Mouse (Mus musculus): ENCODE results near the gene Tnfrsf12a. TPM values are rescaled to one million over a fixed set of nuclear protein-coding genes. Genes with fewer than 3 reads are reported as not detected.
A peak's percentile ranks its signal among the peaks of the same experiment; 100 is the strongest.

The Tnfrsf12a gene
- polyA plus RNA-seq, 1 experiment from 2014 or later = 16.4 TPM

DNA sequence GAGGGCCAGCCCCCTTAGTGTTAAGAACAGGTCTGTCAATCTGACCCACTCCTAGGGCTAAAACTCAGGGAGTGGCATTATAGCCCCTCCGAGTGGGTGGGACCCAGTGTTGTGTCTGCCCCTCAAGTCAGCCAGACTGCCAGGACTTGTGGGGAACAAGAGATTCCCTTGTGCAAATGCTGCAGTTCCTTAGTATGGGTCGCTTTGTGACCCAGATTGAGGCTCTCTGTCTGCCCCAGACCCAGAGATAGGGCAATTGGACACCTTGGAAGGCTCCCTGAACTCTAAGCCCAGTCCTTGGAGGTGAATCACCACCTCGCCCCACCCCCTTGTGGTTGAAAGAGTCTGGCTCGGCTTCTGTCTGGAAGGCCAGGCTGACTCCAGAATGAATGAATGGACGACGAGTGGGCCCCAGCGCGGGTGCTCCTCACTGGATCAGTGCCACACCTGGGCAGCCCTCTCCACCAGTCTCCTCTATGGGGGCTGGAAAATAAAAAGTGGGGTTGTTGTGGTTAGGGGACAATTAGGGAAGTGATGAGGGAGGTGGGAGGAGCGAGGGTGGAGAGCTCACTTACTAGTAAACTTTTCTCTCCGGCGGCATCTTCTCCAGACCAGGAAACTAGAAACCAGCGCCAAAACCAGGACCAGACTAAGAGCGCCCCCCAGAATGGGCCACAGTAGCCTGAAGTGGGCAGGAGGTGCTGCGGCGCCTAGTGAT, 1.5 kb downstream of the Tnfrsf12a start:
- WGBS = 9% methylated on average over 15 of the region's 15 CpGs
- Histone ChIP-seq H3K4me3 (ENCODE audit: low read length) (peak overlapping the region; percentile 58), H3K27me3 (ENCODE audit: control insufficient read depth, insufficient read depth, low read length) (peaks cover 17% of the 10 kb centered on the region), H3K9me3 (ENCODE audit: control insufficient read depth, low read length) (no peaks in the 10 kb centered on the region), H3K4me1 (ENCODE audit: control insufficient read depth, insufficient read depth, low read length) (peaks cover 38% of the 10 kb centered on the region; the same call in 1 of the 2 replicates), H3K9ac (ENCODE audit: low read depth, low read length) (peak overlapping the region; percentile 58; the same call in 1 of the 2 replicates), H3K4me2 (replicated peaks; ENCODE audit: low read depth, low read length) (peak overlapping the region; percentile 97), H3K36me3 (ENCODE audit: control insufficient read depth, insufficient read depth, low read length) (no peaks in the 10 kb centered on the region), H3K27ac (ENCODE audit: low read depth, low read length) (no peak overlapping the region)
- no peak for ATAC-seq (ENCODE audit: low FRiP score, low TSS enrichment)

DNA sequence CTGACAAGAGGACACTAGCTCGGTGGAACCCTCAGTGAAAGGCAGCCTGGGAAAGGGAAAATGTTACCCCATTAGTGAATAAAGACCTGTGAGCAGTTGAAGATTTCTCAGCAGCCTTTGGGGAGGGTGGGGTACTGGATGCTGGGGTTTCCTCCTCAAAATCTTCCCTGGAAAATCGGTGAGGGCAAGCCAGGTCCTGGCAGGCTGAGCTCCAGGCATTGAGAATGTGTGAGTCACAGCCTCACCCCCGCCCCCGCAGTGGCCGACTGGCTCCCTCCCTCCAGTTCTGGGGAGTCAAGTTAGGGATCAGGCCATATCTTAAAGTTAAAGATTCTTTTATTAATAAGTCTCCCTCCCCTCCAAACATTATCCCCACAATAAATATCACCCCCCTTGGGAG, 2.1 kb downstream of the Tnfrsf12a start:
- Histone ChIP-seq H3K4me1 (ENCODE audit: control insufficient read depth, insufficient read depth, low read length) (peaks cover 38% of the 10 kb centered on the region; the same call in 1 of the 2 replicates), H3K4me3 (ENCODE audit: low read length) (no peak overlapping the region), H3K36me3 (ENCODE audit: control insufficient read depth, insufficient read depth, low read length) (peaks cover 3% of the 10 kb centered on the region; the same call in 1 of the 2 replicates), H3K27ac (ENCODE audit: low read depth, low read length) (no peak overlapping the region), H3K4me2 (replicated peaks; ENCODE audit: low read depth, low read length) (peak overlapping the region; percentile 56; the same call in 1 of the 2 replicates), H3K9ac (ENCODE audit: low read depth, low read length) (peak overlapping the region; percentile 18; the same call in 1 of the 2 replicates), H3K27me3 (ENCODE audit: control insufficient read depth, insufficient read depth, low read length) (peaks cover 12% of the 10 kb centered on the region), H3K9me3 (ENCODE audit: control insufficient read depth, low read length) (no peaks in the 10 kb centered on the region)
- no peak for ATAC-seq (ENCODE audit: low FRiP score, low TSS enrichment)
- WGBS = 39% methylated on average over 5 of the region's 5 CpGs

- peaks cover 38% of the 10 kb centered on the region; the same call in 1 of the 2 replicates for H3K4me1 ChIP-seq (ENCODE audit: control insufficient read depth, insufficient read depth, low read length)
- no peak for ATAC-seq (ENCODE audit: low FRiP score, low TSS enrichment)
- H3K4me3 ChIP-seq (ENCODE audit: low read length) = peak overlapping the region; percentile 59
- H3K27me3 ChIP-seq (ENCODE audit: control insufficient read depth, insufficient read depth, low read length) = peaks cover 5% of the 10 kb centered on the region
- H3K9me3 ChIP-seq (ENCODE audit: control insufficient read depth, low read length) = no peaks in the 10 kb centered on the region
- no peak overlapping the region for H3K27ac ChIP-seq (ENCODE audit: low read depth, low read length)
- H3K9ac ChIP-seq (ENCODE audit: low read depth, low read length) = peak overlapping the region; percentile 66
- peaks cover 9% of the 10 kb centered on the region; the same call in 1 of the 2 replicates for H3K36me3 ChIP-seq (ENCODE audit: control insufficient read depth, insufficient read depth, low read length)
- peak overlapping the region; percentile 56 for H3K4me2 ChIP-seq (replicated peaks; ENCODE audit: low read depth, low read length)
- WGBS = 35% methylated on average over 9 of the region's 9 CpGs
These were observed 2.9 kb downstream of the Tnfrsf12a start for GRCm38 (mm10) chr17:23674271-23674952.

GRCm38 (mm10) chr17:23673424-23674073, 3.7 kb downstream of the Tnfrsf12a start, which contains the start of the genes Hcfc1r1 and Thoc6:
Gene Hcfc1r1 (plus strand): TSS chr17:23673596.
Gene Thoc6 (minus strand): TSS chr17:23673882.
- Histone ChIP-seq H3K36me3 (ENCODE audit: control insufficient read depth, insufficient read depth, low read length) (peaks cover 17% of the 10 kb centered on the region; the same call in 1 of the 2 replicates), H3K27ac (ENCODE audit: low read depth, low read length) (peak within 1 kb of the TSS; percentile 79), H3K4me1 (ENCODE audit: control insufficient read depth, insufficient read depth, low read length) (peaks cover 38% of the 10 kb centered on the region; the same call in 1 of the 2 replicates), H3K4me3 (ENCODE audit: low read length) (peak within 1 kb of the TSS; percentile 59), H3K27me3 (ENCODE audit: control insufficient read depth, insufficient read depth, low read length) (no peaks in the 10 kb centered on the region; the same call in 1 of the 2 replicates), H3K9me3 (ENCODE audit: control insufficient read depth, low read length) (no peaks in the 10 kb centered on the region), H3K4me2 (replicated peaks; ENCODE audit: low read depth, low read length) (peak within 1 kb of the TSS; percentile 56), H3K9ac (ENCODE audit: low read depth, low read length) (peak within 1 kb of the TSS; percentile 66)
- WGBS = under 1% methylated on average over 45 of the region's 45 CpGs
- ATAC-seq (ENCODE audit: low FRiP score, low TSS enrichment) = peak; percentile 90

DNA sequence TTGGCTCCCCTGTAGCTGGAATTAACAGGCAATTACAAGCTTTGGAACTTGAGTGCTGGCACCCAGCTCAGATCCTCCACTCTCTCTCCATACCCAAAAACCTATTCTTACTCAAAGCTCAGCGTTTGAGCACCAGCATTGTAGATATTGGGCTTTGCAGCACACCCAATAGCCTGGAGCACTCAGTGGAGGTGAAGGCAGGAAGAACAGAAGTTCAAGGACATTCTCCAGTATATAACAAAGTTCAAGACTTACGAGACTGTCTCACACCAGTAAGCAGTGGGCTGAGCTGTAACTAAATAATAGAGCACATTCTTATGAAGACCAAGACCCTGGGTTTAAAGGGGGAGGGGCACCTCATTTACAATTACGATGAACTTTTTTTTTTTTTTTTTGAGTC, 4.5 kb downstream of the Tnfrsf12a start:
- H3K36me3 ChIP-seq (ENCODE audit: control insufficient read depth, insufficient read depth, low read length) = peaks cover 22% of the 10 kb centered on the region; the same call in 1 of the 2 replicates
- 61% methylated on average over 3 of the region's 3 CpGs for WGBS
- peak overlapping the region; percentile 66; the same call in 1 of the 2 replicates for H3K9ac ChIP-seq (ENCODE audit: low read depth, low read length)
- no peaks in the 10 kb centered on the region for H3K9me3 ChIP-seq (ENCODE audit: control insufficient read depth, low read length)
- no peak for ATAC-seq (ENCODE audit: low FRiP score, low TSS enrichment)
- H3K27me3 ChIP-seq (ENCODE audit: control insufficient read depth, insufficient read depth, low read length) = no peaks in the 10 kb centered on the region
- H3K4me2 ChIP-seq (replicated peaks; ENCODE audit: low read depth, low read length) = peak overlapping the region; percentile 56
- H3K4me3 ChIP-seq (ENCODE audit: low read length) = peak overlapping the region; percentile 59
- H3K27ac ChIP-seq (ENCODE audit: low read depth, low read length) = no peak overlapping the region
- peaks cover 37% of the 10 kb centered on the region; the same call in 1 of the 2 replicates for H3K4me1 ChIP-seq (ENCODE audit: control insufficient read depth, insufficient read depth, low read length)

- Histone ChIP-seq H3K36me3 (ENCODE audit: control insufficient read depth, insufficient read depth, low read length) (peaks cover 32% of the 10 kb centered on the region), H3K9me3 (ENCODE audit: control insufficient read depth, low read length) (no peaks in the 10 kb centered on the region), H3K4me2 (replicated peaks; ENCODE audit: low read depth, low read length) (no peak overlapping the region), H3K9ac (ENCODE audit: low read depth, low read length) (no peak overlapping the region), H3K27ac (ENCODE audit: low read depth, low read length) (no peak overlapping the region), H3K4me1 (ENCODE audit: control insufficient read depth, insufficient read depth, low read length) (peaks cover 31% of the 10 kb centered on the region; the same call in 1 of the 2 replicates), H3K4me3 (ENCODE audit: low read length) (no peak overlapping the region), H3K27me3 (ENCODE audit: control insufficient read depth, insufficient read depth, low read length) (no peaks in the 10 kb centered on the region)
- 89% methylated on average over 3 of the region's 3 CpGs for WGBS
- no peak for ATAC-seq (ENCODE audit: low FRiP score, low TSS enrichment)
These were observed 5.7 kb downstream of the Tnfrsf12a start for GRCm38 (mm10) chr17:23671519-23671918.

GRCm38 (mm10) chr17:23670516-23671074, 6.7 kb downstream of the Tnfrsf12a start:
- no peak overlapping the region for H3K27ac ChIP-seq (ENCODE audit: low read depth, low read length)
- WGBS = 91% methylated on average over 7 of the region's 7 CpGs
- peaks cover 38% of the 10 kb centered on the region for H3K36me3 ChIP-seq (ENCODE audit: control insufficient read depth, insufficient read depth, low read length)
- ATAC-seq (ENCODE audit: low FRiP score, low TSS enrichment) = no peak
- H3K4me2 ChIP-seq (replicated peaks; ENCODE audit: low read depth, low read length) = no peak overlapping the region
- no peak overlapping the region for H3K4me3 ChIP-seq (ENCODE audit: low read length)
- no peaks in the 10 kb centered on the region for H3K27me3 ChIP-seq (ENCODE audit: control insufficient read depth, insufficient read depth, low read length)
- H3K9ac ChIP-seq (ENCODE audit: low read depth, low read length) = no peak overlapping the region
- H3K4me1 ChIP-seq (ENCODE audit: control insufficient read depth, insufficient read depth, low read length) = peaks cover 21% of the 10 kb centered on the region; the same call in 1 of the 2 replicates
- no peaks in the 10 kb centered on the region for H3K9me3 ChIP-seq (ENCODE audit: control insufficient read depth, low read length)

DNA sequence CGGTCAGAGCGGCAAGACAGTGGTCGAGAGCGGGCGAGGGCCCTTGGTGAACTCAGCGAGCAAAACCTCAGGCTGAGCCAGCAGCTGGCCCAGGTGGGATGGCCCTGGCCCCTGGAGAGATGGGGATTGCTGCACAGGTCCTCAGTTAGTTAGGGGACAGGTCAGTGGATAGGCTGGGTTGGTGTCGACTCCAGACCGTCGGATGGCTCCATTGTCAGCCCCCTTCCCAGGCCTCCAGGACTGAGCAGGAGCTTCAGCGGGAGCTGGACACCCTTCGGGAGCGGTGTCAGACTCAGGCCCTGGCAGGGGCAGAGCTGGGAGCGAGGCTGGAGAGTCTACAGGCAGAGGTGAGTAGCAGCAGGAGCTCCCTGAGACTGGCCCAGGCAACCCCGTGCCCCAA, 11.8 kb downstream of the Tnfrsf12a start:
- no peak overlapping the region for H3K4me3 ChIP-seq (ENCODE audit: low read length)
- H3K9me3 ChIP-seq (ENCODE audit: control insufficient read depth, low read length) = no peaks in the 10 kb centered on the region
- no peak overlapping the region for H3K27ac ChIP-seq (ENCODE audit: low read depth, low read length)
- no peak overlapping the region for H3K9ac ChIP-seq (ENCODE audit: low read depth, low read length)
- H3K36me3 ChIP-seq (ENCODE audit: control insufficient read depth, insufficient read depth, low read length) = peaks cover 38% of the 10 kb centered on the region
- 78% methylated on average over 14 of the region's 14 CpGs for WGBS
- no peak overlapping the region for H3K4me2 ChIP-seq (replicated peaks; ENCODE audit: low read depth, low read length)
- peaks cover 26% of the 10 kb centered on the region for H3K27me3 ChIP-seq (ENCODE audit: control insufficient read depth, insufficient read depth, low read length)
- no peak for ATAC-seq (ENCODE audit: low FRiP score, low TSS enrichment)
- no peaks in the 10 kb centered on the region; the same call in 1 of the 2 replicates for H3K4me1 ChIP-seq (ENCODE audit: control insufficient read depth, insufficient read depth, low read length)
